Mouse (Mus musculus) skeletal muscle tissue, adult 2 months (tissue): Measurements from ENCODE around the gene Tbr1.

ENCODE experiments used
- DNase-seq: peaks from one replicate; pipeline ENCODE4 v3.0.0-alpha.2; 2012; ENCODE audit warnings: low read depth, low spot score

The Tbr1 gene

GRCm38 (mm10) chr2:61802656-61803251, at the start of gene Tbr1:
Gene Tbr1 (plus strand): TSS chr2:61802930.
- DNase-seq = no peak

- DNase-seq = no peak
Measured at GRCm38 (mm10) chr2:61754989-61755388, 47.7 kb upstream of the Tbr1 start.

- DNase-seq = no peak
Measured at GRCm38 (mm10) chr2:61759234-61759855, 43.4 kb upstream of the Tbr1 start.

GRCm38 (mm10) chr2:61760044-61760443, 42.7 kb upstream of the Tbr1 start:
- DNase-seq = no peak

GRCm38 (mm10) chr2:61764470-61765105, 38.1 kb upstream of the Tbr1 start:
- no peak for DNase-seq

- DNase-seq = no peak
Measured at GRCm38 (mm10) chr2:61765526-61765925, 37.2 kb upstream of the Tbr1 start.

GRCm38 (mm10) chr2:61780794-61781193, 21.9 kb upstream of the Tbr1 start:
- no peak for DNase-seq

GRCm38 (mm10) chr2:61794960-61795359, 7.8 kb upstream of the Tbr1 start:
- no peak for DNase-seq

GRCm38 (mm10) chr2:61798048-61798447, 4.7 kb upstream of the Tbr1 start:
- DNase-seq = no peak

GRCm38 (mm10) chr2:61803443-61804367, 975 bp downstream of the Tbr1 start:
- DNase-seq = no peak

- DNase-seq = no peak
Measured at GRCm38 (mm10) chr2:61804382-61804840, 1.7 kb downstream of the Tbr1 start.

- no peak for DNase-seq
Measured at GRCm38 (mm10) chr2:61804841-61805540, 2.3 kb downstream of the Tbr1 start.

- no peak for DNase-seq
Measured at GRCm38 (mm10) chr2:61805541-61806345, 3.0 kb downstream of the Tbr1 start.

GRCm38 (mm10) chr2:61806346-61806825, 3.7 kb downstream of the Tbr1 start:
- DNase-seq = no peak

- DNase-seq = no peak
Measured at GRCm38 (mm10) chr2:61807151-61807550, 4.4 kb downstream of the Tbr1 start.

- DNase-seq = no peak
Measured at GRCm38 (mm10) chr2:61807781-61808180, 5.1 kb downstream of the Tbr1 start.

GRCm38 (mm10) chr2:61808776-61809175, 6.0 kb downstream of the Tbr1 start:
- no peak for DNase-seq

GRCm38 (mm10) chr2:61809381-61809780, 6.7 kb downstream of the Tbr1 start:
- no peak for DNase-seq

GRCm38 (mm10) chr2:61810751-61811150, 8.0 kb downstream of the Tbr1 start:
- DNase-seq = no peak

GRCm38 (mm10) chr2:61811163-61811506, 8.4 kb downstream of the Tbr1 start:
- no peak for DNase-seq
